Mouse (Mus musculus): Measurements from ENCODE around the gene Flt4.

The Flt4 gene

GRCm38 (mm10) chr11:49650113-49650993 is 41.3 kb downstream of the Flt4 start:
- peak in 1 of 2 experiments; percentile 45 for DNase-seq (ENCODE audit: low spot score in 2 of 2)

GRCm38 (mm10) chr11:49650994-49651761 is 42.1 kb downstream of the Flt4 start:
- no peak for DNase-seq (ENCODE audit: low spot score in 2 of 2)

- no peak for DNase-seq (ENCODE audit: low spot score in 2 of 2)
These were observed 42.8 kb downstream of the Flt4 start for GRCm38 (mm10) chr11:49651762-49652322.

- DNase-seq (ENCODE audit: low spot score in 2 of 2), result peak; percentile 79 to 91
These were observed 43.5 kb downstream of the Flt4 start for GRCm38 (mm10) chr11:49652401-49653078.

GRCm38 (mm10) chr11:49653079-49653408 is 44.0 kb downstream of the Flt4 start:
- DNase-seq (ENCODE audit: low spot score in 2 of 2), result no peak

- no peak for DNase-seq (ENCODE audit: low spot score in 2 of 2)
These were observed 45.6 kb downstream of the Flt4 start for GRCm38 (mm10) chr11:49654651-49655050.

- no peak for DNase-seq (ENCODE audit: low spot score in 2 of 2)
These were observed 46.4 kb downstream of the Flt4 start for GRCm38 (mm10) chr11:49655501-49655900.

GRCm38 (mm10) chr11:49658065-49658464 is 49.0 kb downstream of the Flt4 start:
- DNase-seq (ENCODE audit: low spot score in 2 of 2), result peak in 1 of 2 experiments; percentile 8

- peak in 1 of 2 experiments; percentile 8 for DNase-seq (ENCODE audit: low spot score in 2 of 2)
These were observed 49.9 kb downstream of the Flt4 start for GRCm38 (mm10) chr11:49658791-49659469.

- peak in 1 of 2 experiments; percentile 9 for DNase-seq (ENCODE audit: low spot score in 2 of 2)
These were observed 50.4 kb downstream of the Flt4 start for GRCm38 (mm10) chr11:49659470-49659799.

GRCm38 (mm10) chr11:49662292-49662780 is 53.3 kb downstream of the Flt4 start:
- DNase-seq (ENCODE audit: low spot score in 2 of 2), result no peak

GRCm38 (mm10) chr11:49663310-49663709 is 54.2 kb downstream of the Flt4 start, which contains the start of gene Scgb3a1:
TSS of gene Scgb3a1 (plus strand) at chr11:49663610.
- DNase-seq (ENCODE audit: low spot score in 2 of 2), result no peak

- DNase-seq (ENCODE audit: low spot score in 2 of 2), result peak in 1 of 2 experiments; percentile 7
These were observed 55.4 kb downstream of the Flt4 start for GRCm38 (mm10) chr11:49664262-49665140.

GRCm38 (mm10) chr11:49665462-49665861 is 56.4 kb downstream of the Flt4 start:
- no peak for DNase-seq (ENCODE audit: low spot score in 2 of 2)

- no peak for DNase-seq (ENCODE audit: low spot score in 2 of 2)
These were observed 64.4 kb downstream of the Flt4 start for GRCm38 (mm10) chr11:49673433-49673832.

- no peak for DNase-seq (ENCODE audit: low spot score in 2 of 2)
These were observed 75.3 kb downstream of the Flt4 start for GRCm38 (mm10) chr11:49684237-49684973.

GRCm38 (mm10) chr11:49695013-49695412 is 86.0 kb downstream of the Flt4 start:
- no peak for DNase-seq (ENCODE audit: low spot score in 2 of 2)

GRCm38 (mm10) chr11:49695695-49696094 is 86.6 kb downstream of the Flt4 start:
- DNase-seq (ENCODE audit: low spot score in 2 of 2), result no peak

GRCm38 (mm10) chr11:49696472-49696871 is 87.4 kb downstream of the Flt4 start:
- no peak for DNase-seq (ENCODE audit: low spot score in 2 of 2)
